Mouse (Mus musculus) midbrain, embryonic 13.5 days (tissue): ENCODE results near the gene Oit3. TPM values are rescaled to one million over a fixed set of nuclear protein-coding genes. Genes with fewer than 3 reads are reported as not detected.
"Not testable (repeated sequence)": the region's sequence is repeated elsewhere in the genome, so short reads cannot be mapped to it uniquely, and the experiment has no call there.

Experiments
- ATAC-seq: fragments of 200-750 bp; cut with Nextera tagmentation; 2 replicates; pipeline ENCODE4 v1.8.0; 2017; ENCODE audit warnings: mild to moderate bottlenecking, moderate TSS enrichment, moderate library complexity
- H3K27ac ChIP-seq: fragments of 300-500 bp; sonication (generic); 2 replicates; pipeline ENCODE4 v1.5.1; 2015; ENCODE audit warnings: inconsistent platforms, mild to moderate bottlenecking, moderate library complexity
- H3K27me3 ChIP-seq: fragments of 300-500 bp; sonication (generic); 2 replicates; pipeline ENCODE4 v1.6.1; 2015; ENCODE audit warnings: mild to moderate bottlenecking, inconsistent platforms
- H3K36me3 ChIP-seq: fragments of 300-500 bp; sonication (generic); 2 replicates; pipeline ENCODE4 v1.6.1; 2015; ENCODE audit warnings: mild to moderate bottlenecking, inconsistent platforms
- H3K4me1 ChIP-seq: fragments of 300-500 bp; sonication (generic); replicated peaks from 2 replicates; pipeline ENCODE4 v1.6.1; 2015; ENCODE audit warnings: inconsistent platforms
- H3K4me2 ChIP-seq: fragments of 300-500 bp; sonication (generic); replicated peaks from 2 replicates; pipeline ENCODE4 v1.6.1; 2015; ENCODE audit warnings: moderate library complexity, mild to moderate bottlenecking, inconsistent platforms
- H3K4me3 ChIP-seq: fragments of 300-500 bp; sonication (generic); replicated peaks from 2 replicates; pipeline ENCODE4 v1.5.1; 2015; ENCODE audit warnings: mild to moderate bottlenecking, inconsistent platforms
- H3K9ac ChIP-seq: fragments of 300-500 bp; sonication (generic); replicated peaks from 2 replicates; pipeline ENCODE4 v1.6.1; 2015; ENCODE audit warnings: mild to moderate bottlenecking, inconsistent platforms
- H3K9me3 ChIP-seq: fragments of 300-500 bp; sonication (generic); 2 replicates; pipeline ENCODE4 v1.6.1; 2016; ENCODE audit warnings: mild to moderate bottlenecking, inconsistent platforms
- WGBS: fragments of 180-500 bp; shearing (Covaris S2); methylation state at CpG from one replicate; pipeline ENCODE4 v1.1.7; 2015; 5-methylcytosine and 5-hydroxymethylcytosine counted together
- polyA plus RNA-seq: library from polyadenylated mRNA; unstranded; fragments of >200 nt; fragmentation: Nextera tagmentation; extraction: Ambion mirVana; gene quantifications from 2 replicates; pipeline ENCODE4 v1.2.1, GENCODE M21; 2015

Oit3 gene
- polyA plus RNA-seq, 1 experiment from 2014 or later: 0.16 TPM

DNA sequence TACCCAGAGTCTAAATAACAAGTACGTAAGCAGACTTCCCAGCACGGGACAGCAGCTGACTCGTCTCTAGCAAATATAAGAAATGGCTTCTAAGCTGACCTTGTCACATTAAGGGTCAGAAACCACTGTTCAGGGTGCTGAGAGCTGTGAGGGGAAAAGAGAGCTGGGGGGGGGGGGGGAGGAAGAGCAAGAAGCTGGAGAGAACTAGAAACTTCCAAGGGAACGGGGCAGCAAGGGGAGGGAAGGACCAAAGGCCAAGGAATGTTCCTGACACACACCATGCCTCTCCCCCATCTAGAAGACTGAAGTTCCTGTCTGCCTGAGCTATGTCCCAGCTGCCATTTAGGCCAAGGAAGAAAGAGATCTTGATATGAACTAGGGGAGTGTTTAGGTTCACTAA lies 15.2 kb downstream of the Oit3 start:
- ATAC-seq: no peak
- no peak overlapping the region for H3K4me3 ChIP-seq
- H3K4me1 ChIP-seq: no peaks in the 10 kb centered on the region
- H3K27me3 ChIP-seq: no peaks in the 10 kb centered on the region
- no peak overlapping the region for H3K9ac ChIP-seq
- H3K36me3 ChIP-seq: no peaks in the 10 kb centered on the region
- no peak overlapping the region for H3K27ac ChIP-seq
- 85% methylated on average over 4 of the region's 4 CpGs for WGBS
- no peaks in the 10 kb centered on the region for H3K9me3 ChIP-seq
- H3K4me2 ChIP-seq: no peak overlapping the region

DNA sequence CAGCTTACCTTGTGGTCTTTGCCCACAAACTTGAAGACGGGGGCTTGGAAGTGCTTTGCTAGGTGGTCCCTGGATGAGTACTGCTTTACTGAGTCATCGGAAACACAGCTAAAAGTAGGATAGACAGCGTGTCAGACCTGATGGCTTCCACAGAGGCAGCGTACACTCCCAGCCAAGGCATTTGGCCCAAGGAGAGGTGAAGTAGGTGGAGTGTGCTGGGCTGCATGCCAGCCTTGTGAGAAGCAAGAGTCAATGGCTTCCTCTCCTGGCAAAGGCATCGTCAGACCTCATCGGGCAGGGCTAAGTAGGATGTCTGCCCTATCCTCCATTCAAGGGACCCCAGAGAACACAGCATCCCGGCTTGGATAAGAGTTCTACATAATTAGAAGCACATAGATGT lies 16.2 kb downstream of the Oit3 start:
- Histone ChIP-seq H3K27me3 (no peaks in the 10 kb centered on the region), H3K4me1 (no peaks in the 10 kb centered on the region), H3K4me3 (no peak overlapping the region), H3K9me3 (no peaks in the 10 kb centered on the region), H3K9ac (no peak overlapping the region), H3K4me2 (no peak overlapping the region), H3K36me3 (no peaks in the 10 kb centered on the region), H3K27ac (no peak overlapping the region)
- 91% methylated on average over 7 of the region's 7 CpGs for WGBS
- ATAC-seq: no peak

DNA sequence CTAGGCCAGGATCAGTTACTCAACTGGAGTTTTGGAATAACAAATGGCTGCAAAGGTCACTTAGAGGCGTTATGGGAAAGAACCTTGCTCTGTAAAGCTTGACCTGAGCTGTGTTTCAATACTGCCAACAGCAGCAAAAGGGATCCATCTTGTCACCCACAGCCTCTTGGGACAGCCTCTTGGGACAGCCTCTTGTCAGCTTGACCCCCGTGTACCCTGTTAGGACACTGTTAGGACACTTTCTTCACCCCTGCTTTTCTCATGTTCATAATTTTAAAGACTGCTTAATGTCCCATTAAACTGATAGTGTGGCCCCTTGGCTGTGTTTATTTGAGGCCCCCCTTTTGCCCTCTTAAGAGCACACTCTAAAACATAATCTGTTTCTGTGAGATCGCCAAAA lies 17.1 kb downstream of the Oit3 start:
- ATAC-seq: no peak
- no peak overlapping the region for H3K9ac ChIP-seq
- no peaks in the 10 kb centered on the region for H3K9me3 ChIP-seq
- no peaks in the 10 kb centered on the region for H3K36me3 ChIP-seq
- H3K27me3 ChIP-seq: no peaks in the 10 kb centered on the region
- 90% methylated on average over 3 of the region's 3 CpGs for WGBS
- H3K4me1 ChIP-seq: no peaks in the 10 kb centered on the region
- no peak overlapping the region for H3K27ac ChIP-seq
- no peak overlapping the region for H3K4me2 ChIP-seq
- H3K4me3 ChIP-seq: no peak overlapping the region

DNA sequence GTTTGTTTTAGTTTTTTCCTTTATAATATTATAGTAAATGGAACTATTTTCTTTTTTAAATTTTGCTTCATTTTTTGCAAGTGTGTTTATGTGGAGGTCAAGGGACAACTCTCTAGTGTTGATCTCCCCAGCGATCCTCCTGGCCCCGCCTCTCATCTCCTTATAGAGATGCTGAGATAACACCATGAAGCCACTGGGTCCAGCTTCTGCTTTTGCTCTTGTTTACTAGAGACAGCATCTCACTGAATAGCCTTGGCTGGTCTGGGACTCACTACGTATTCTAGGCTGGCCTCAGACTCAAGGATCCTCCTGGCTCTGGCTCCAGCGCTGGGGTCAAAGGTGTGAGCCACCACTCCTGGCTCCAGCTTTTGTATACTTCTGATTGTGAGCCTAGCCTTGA lies 22.1 kb downstream of the Oit3 start:
- Histone ChIP-seq H3K27me3 (no peaks in the 10 kb centered on the region), H3K9ac (no peak overlapping the region), H3K9me3 (no peaks in the 10 kb centered on the region), H3K4me3 (no peak overlapping the region), H3K27ac (no peak overlapping the region), H3K4me2 (no peak overlapping the region), H3K4me1 (no peaks in the 10 kb centered on the region), H3K36me3 (no peaks in the 10 kb centered on the region)
- WGBS: 94% methylated on average over 4 of the region's 4 CpGs
- no peak for ATAC-seq

DNA sequence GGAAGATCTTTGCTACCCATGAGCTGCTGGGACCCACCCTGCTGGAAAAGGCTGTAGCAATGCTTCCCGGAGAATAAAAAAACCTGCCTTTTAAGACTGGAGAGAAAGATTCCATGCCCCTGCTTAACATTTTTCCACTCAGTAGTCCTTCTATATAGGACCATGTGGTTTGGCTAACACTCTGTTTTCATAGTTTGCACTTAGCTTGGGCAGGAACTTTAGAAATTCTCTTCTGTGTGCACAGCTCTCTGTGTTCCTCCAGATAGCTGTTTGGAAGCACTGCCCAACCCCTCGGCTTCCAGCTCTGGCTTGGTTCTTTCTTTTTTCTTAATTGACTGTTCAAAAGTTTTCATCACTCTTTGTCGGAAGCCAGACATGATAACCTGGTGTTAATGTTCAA lies 25.0 kb downstream of the Oit3 start:
- no peak overlapping the region for H3K4me3 ChIP-seq
- no peaks in the 10 kb centered on the region for H3K4me1 ChIP-seq
- H3K4me2 ChIP-seq: no peak overlapping the region
- ATAC-seq: no peak
- H3K36me3 ChIP-seq: no peaks in the 10 kb centered on the region
- H3K27me3 ChIP-seq: no peaks in the 10 kb centered on the region
- no peak overlapping the region for H3K9ac ChIP-seq
- H3K9me3 ChIP-seq: no peaks in the 10 kb centered on the region
- no peak overlapping the region for H3K27ac ChIP-seq
- 91% methylated on average over 3 of the region's 3 CpGs for WGBS

DNA sequence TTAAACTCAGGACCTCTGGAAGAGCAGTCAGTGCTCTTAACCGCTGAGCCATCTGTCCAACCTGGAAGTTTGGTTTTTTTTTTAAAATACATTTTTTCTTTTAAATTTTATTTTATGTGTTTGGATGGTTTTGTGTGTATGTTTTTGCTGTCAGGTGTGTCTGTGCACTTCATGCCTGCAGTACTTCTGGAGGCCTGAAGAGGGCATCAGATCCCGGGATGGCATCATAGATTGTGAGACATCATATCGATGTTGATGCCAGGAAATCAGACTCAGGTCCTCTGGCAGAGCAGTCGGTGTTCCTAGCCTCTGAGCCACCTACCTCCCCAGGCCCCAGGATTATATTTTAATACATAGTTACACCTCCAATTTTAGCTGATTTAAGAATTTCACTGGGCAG lies 27.9 kb downstream of the Oit3 start:
- no peak for ATAC-seq
- H3K9me3 ChIP-seq: no peaks in the 10 kb centered on the region
- no peak overlapping the region for H3K4me2 ChIP-seq
- H3K4me1 ChIP-seq: no peaks in the 10 kb centered on the region
- no peaks in the 10 kb centered on the region for H3K36me3 ChIP-seq
- no peak overlapping the region for H3K27ac ChIP-seq
- H3K27me3 ChIP-seq: no peaks in the 10 kb centered on the region
- H3K4me3 ChIP-seq: no peak overlapping the region
- 89% methylated on average over 4 of the region's 4 CpGs for WGBS
- no peak overlapping the region for H3K9ac ChIP-seq

DNA sequence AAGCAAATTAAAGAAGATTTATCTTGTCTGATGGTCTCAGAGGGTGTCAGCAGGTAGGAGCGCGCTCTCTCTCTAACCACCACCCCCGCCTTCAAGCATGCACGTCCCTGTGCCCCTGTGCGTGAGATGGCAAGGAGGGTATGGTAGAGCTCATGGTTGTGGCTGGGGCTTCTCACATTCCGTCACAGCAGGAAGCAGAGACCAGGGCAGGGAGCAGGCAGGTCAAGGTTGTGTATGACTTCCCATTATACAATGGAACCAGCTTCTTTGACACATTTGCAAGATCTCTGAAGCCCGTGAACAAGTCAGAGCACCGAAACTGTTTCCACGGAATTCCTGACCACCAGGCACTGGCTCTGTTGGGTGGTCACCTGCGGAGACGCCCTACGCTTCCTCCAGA lies 31.3 kb downstream of the Oit3 start:
- Histone ChIP-seq H3K36me3 (no peaks in the 10 kb centered on the region), H3K4me1 (no peaks in the 10 kb centered on the region), H3K4me2 (no peak overlapping the region), H3K9me3 (no peaks in the 10 kb centered on the region), H3K27ac (no peak overlapping the region), H3K27me3 (no peaks in the 10 kb centered on the region), H3K9ac (no peak overlapping the region), H3K4me3 (no peak overlapping the region)
- 82% methylated on average over 12 of the region's 12 CpGs for WGBS
- ATAC-seq: no peak

DNA sequence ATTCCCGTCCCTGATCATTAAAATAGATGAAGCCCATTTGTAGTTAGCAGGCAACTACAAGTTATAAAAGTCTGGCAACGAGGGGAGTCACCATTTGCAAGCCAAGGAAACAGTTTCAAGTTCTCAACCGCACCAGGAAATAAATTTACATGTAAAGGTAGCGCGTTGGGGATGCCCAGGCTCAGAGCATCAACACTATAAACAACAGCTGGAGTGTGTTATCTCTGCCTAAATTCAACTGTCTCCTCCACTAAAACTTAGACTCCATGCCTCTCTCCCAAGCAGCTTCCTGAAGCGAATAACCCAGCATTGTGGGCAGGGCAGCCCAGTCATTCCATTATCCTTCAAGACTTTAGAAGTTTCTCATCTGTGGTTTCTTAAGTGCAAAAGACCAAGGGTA lies 33.1 kb downstream of the Oit3 start:
- no peak overlapping the region for H3K4me2 ChIP-seq
- no peak for ATAC-seq

DNA sequence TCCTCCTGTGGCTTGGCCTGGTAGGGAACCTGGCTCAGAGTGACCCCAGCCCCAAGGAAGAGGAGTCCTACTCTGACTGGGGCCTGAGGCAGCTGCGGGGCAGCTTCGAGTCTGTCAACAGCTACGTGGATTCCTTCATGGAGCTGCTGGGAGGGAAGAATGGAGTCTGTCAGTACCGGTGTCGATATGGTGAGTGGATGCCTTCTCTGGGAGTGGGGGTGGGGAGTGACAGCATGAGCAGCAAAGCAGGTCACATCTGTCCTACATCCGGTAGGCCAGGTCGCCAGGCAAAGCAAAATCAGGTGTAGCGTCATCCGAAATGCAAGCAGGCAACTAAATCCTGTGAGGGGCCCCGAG lies 37.8 kb downstream of the Oit3 start:
- Histone ChIP-seq H3K4me2 (no peak overlapping the region), H3K27me3 (no peaks in the 10 kb centered on the region), H3K9me3 (0 out of 2 replicates have a peak, but pooled peaks cover 2% of the 10 kb centered on the region), H3K9ac (no peak overlapping the region), H3K4me1 (no peaks in the 10 kb centered on the region), H3K27ac (no peak overlapping the region), H3K36me3 (no peaks in the 10 kb centered on the region), H3K4me3 (no peak overlapping the region)
- WGBS: 84% methylated on average over 10 of the region's 10 CpGs
- ATAC-seq: no peak

More for the DNA sequence above, 33.1 kb downstream of the Oit3 start:
- no peak overlapping the region for H3K4me3 ChIP-seq
- 80% methylated on average over 6 of the region's 6 CpGs for WGBS
- H3K36me3 ChIP-seq: no peaks in the 10 kb centered on the region
- no peaks in the 10 kb centered on the region for H3K27me3 ChIP-seq
- H3K9me3 ChIP-seq: no peaks in the 10 kb centered on the region
- no peak overlapping the region for H3K9ac ChIP-seq
- H3K4me1 ChIP-seq: no peaks in the 10 kb centered on the region
- H3K27ac ChIP-seq: no peak overlapping the region

DNA sequence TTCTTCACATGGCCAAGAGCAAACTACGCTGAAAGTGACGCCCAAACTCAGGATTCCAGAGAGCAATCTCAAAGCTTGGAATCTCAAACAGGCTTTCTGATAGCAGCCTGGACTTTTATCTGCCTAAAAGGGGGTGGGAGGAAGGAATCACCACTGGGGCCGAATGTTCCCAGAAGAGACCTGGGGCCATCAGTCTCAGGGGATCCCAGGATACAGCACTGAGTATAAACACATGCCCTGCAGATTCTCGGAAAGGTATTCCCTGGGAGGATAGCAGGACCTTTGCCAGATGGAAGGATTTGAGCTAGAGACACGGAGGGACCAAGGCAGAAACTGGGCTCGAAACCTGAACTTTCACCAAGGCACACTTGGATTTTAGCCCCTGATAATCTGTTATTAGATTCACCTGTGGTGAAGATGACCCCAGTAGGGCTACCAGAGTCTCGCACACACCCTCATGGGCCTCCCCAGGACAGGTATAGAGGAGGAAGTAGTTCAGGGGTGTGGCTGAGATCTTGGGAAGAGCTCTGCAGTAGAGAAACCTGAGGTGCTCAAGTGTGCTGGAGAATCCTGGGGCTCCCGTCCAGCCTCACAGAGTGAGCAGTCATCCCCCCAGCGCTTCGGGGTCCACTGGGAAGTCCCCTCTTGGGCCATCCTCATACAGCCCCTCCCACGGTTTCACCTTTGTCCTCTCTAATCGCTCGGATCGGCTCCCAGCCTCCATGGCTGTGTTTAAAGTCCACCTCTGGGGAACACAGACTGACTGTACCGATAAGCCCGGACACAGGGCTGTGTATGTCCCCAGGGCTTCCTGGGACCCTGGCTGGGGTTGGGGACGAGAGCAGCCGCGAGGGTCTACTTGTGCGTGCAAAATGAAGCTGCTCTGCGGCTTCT lies 38.4 kb downstream of the Oit3 start, which contains the start of gene Pla2g12b:
TSS of gene Pla2g12b (plus strand) at position 762 of the 894 bp plus-strand sequence.
- WGBS: 80% methylated on average over 21 of the region's 21 CpGs
- no peak for ATAC-seq
- no peak within 1 kb of the TSS for H3K9ac ChIP-seq

DNA sequence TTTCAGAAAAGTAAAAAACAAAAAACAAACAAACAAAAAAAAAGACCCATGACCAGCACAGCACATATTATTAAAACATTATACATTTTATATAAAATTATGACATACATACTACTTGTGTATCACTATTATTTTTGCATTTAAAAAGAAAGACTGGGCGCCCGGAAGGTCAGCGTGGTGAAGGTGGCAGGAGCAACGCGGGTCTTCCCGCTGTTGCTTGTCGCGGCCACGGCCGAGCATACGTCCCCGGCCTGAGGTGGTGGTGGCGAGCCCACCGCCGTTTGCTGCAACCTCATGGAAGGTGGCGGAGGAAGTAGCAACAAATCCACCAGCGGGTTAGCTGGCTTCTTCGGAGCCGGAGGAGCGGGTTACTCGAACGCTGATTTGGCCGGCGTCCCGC lies 46.1 kb downstream of the Oit3 start, which contains the start of gene Gm10273:
TSS of gene Gm10273 (plus strand) at position 172 of the 400 bp plus-strand sequence.
- H3K27me3 ChIP-seq, H3K9me3 ChIP-seq, H3K27ac ChIP-seq, H3K4me1 ChIP-seq, H3K9ac ChIP-seq, H3K4me2 ChIP-seq, H3K36me3 ChIP-seq, ATAC-seq, H3K4me3 ChIP-seq: not testable (repeated sequence)
- 92% methylated on average over 12 of the region's 25 CpGs for WGBS

More for the DNA sequence above, 38.4 kb downstream of the Oit3 start, which contains the start of gene Pla2g12b:
- H3K27me3 ChIP-seq: no peaks in the 10 kb centered on the region
- H3K9me3 ChIP-seq: 0 out of 2 replicates have a peak, but pooled peaks cover 2% of the 10 kb centered on the region
- no peak within 1 kb of the TSS for H3K27ac ChIP-seq
- no peak within 1 kb of the TSS for H3K4me3 ChIP-seq
- H3K4me2 ChIP-seq: no peak within 1 kb of the TSS
- no peaks in the 10 kb centered on the region for H3K4me1 ChIP-seq
- no peaks in the 10 kb centered on the region for H3K36me3 ChIP-seq

DNA sequence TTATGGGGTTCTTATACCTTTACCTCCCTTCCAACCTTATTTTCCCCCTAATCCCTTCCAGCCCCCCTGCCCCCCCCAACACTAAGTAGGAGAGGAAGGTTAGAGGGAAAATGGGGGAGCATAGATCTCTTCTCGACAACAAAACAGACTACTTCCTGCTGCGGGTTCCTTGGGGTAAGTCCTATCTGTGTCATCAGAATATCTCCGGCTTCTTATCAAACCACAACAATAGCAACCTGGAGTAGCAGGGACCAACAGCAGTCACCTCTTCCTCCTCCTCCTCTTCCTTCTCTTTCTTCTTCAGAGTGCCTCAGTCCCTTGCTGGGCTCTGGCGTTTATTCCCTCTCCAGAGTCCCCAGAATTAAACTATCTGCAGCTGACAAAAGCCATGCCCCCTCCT lies 49.7 kb downstream of the Oit3 start:
- Histone ChIP-seq H3K9me3 (peaks cover 11% of the 10 kb centered on the region), H3K27me3 (no peaks in the 10 kb centered on the region), H3K4me3 (no peak overlapping the region), H3K9ac (no peak overlapping the region), H3K4me1 (no peaks in the 10 kb centered on the region), H3K27ac (no peak overlapping the region), H3K4me2 (no peak overlapping the region), H3K36me3 (no peaks in the 10 kb centered on the region)
- WGBS: 81% methylated on average over 4 of the region's 4 CpGs
- no peak for ATAC-seq

DNA sequence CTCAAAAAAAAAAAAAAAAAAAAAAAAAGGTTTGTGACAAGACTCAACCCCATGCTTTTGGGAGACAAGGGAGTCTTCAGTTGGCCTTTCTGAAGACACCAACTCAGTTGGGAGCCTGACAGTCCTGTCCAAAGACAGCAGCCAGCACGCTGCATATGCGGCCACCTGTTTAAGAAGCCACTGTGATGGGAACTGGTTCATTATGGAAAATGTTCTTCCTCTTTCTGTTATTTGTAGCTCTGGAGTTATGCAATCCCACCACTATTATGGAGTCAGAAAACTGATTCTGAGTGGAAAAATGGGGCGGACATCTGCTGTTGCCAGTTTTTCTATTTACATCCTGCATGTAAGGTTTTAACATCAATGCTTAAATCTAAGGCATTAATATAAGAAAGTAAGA lies 51.9 kb downstream of the Oit3 start:
- 97% methylated on average over 3 of the region's 3 CpGs for WGBS
- Histone ChIP-seq H3K4me3 (no peak overlapping the region), H3K4me2 (no peak overlapping the region), H3K9ac (no peak overlapping the region), H3K36me3 (no peaks in the 10 kb centered on the region), H3K27ac (no peak overlapping the region), H3K9me3 (peaks cover 11% of the 10 kb centered on the region), H3K27me3 (no peaks in the 10 kb centered on the region), H3K4me1 (no peaks in the 10 kb centered on the region)
- ATAC-seq: no peak
